Mouse (Mus musculus) C2C12 (cell line): ENCODE data around the gene Timmdc1.

Source experiments
- CTCF ChIP-seq: IDR thresholded peaks from one replicate; pipeline ENCODE4 v1.5.1; 2011; ENCODE audit not compliant: control insufficient read depth, insufficient read depth, insufficient read length
- FOSL1 ChIP-seq: IDR thresholded peaks from one replicate; pipeline ENCODE4 v1.8.0; 2011; ENCODE audit warnings: mild to moderate bottlenecking, low read length; ENCODE audit not compliant: poor library complexity, insufficient read depth, severe bottlenecking
- MAX ChIP-seq: IDR thresholded peaks from one replicate; pipeline ENCODE4 v1.6.1; 2011; ENCODE audit warnings: mild to moderate bottlenecking, control low read depth
- MYOD1 ChIP-seq: IDR thresholded peaks from one replicate; pipeline ENCODE4 v1.6.1; 2011; ENCODE audit warnings: low read depth; ENCODE audit not compliant: control insufficient read depth, insufficient read length
- USF1 ChIP-seq: IDR thresholded peaks from one replicate; pipeline ENCODE4 v1.6.1; 2011; ENCODE audit warnings: low read depth, mild to moderate bottlenecking, control low read depth, moderate library complexity

DNA sequence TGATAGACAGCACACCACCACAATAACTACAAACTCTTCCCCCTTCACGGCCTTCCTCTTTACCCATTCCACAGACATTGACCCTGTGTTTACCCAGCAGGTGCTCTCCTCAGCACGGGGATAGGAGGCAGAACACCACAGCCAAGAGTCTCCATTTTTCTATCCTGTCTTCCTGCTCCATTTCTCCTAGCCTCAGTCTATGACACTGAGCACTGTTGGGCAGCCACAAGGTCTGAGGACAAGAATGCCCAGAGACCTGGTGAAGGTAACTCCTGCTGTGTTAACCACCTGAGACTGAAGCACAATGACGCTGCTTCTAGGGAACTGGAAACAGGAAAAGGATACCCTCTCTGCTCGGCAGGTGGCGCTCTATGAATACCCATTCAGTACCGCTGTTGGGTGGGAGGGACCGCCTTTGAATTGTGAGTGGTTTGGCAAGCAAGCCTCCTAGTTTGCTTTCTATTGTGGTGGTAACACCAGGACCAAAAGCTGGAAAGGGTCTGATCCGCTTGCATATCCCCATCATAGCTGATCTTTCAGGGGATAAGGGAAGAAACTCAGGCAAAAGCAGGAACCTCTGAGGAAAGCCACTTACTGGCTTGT is 14.2 kb upstream of the Timmdc1 start:
- TF ChIP-seq MYOD1 (no peak), CTCF (peak; percentile 53), USF1 (no peak), MAX (no peak), FOSL1 (no peak)
